Mouse (Mus musculus) cerebellum, adult 9-10 months (tissue): Measurements from ENCODE around the gene Slc25a36.

ENCODE experiments used
- DNase-seq: peaks from one replicate; pipeline ENCODE4 v3.0.0; 2022

Gene Slc25a36

DNA sequence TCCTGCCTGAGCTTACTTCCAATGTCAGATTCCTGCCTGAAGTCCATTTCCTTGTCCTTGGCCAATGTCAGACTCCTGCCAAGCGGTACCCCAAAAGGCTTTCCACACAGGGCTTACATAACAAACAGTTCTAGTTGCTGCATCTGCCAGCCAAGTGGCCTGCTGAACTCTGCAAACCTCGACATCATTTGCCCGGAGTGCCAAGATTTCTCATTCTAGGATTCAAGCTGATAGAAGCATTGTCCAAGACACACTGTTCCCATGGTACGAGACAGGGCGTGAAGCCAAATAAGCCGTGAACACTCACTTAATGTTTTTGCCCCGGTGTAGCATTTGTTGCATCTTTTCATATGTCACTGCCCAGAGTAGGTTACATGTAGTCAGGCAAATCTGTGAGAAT lies 74.3 kb downstream of the Slc25a36 start:
- DNase-seq = no peak

- DNase-seq = no peak
Measured at GRCm38 (mm10) chr9:97027361-97027760, 83.6 kb downstream of the Slc25a36 start.

DNA sequence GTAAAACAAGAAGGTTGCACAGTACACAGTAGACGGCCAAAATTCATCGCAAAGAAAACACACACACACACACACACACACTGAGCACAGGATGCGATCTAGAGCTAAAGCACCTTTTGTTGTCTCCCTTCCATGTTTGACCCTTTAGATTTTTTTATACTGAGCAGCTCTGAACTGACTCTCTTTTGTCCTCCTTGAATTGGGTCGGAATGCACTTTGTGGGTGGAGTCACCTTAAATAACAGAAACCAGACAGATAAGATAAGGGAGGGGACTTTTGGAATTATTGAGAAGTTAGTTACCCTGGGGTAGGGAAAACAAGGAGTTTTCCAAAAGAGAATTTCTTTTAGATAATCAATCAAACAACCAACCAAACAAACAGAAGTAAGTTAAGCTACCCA lies 85.0 kb downstream of the Slc25a36 start:
- DNase-seq = no peak
